In the genomic region with DNA sequence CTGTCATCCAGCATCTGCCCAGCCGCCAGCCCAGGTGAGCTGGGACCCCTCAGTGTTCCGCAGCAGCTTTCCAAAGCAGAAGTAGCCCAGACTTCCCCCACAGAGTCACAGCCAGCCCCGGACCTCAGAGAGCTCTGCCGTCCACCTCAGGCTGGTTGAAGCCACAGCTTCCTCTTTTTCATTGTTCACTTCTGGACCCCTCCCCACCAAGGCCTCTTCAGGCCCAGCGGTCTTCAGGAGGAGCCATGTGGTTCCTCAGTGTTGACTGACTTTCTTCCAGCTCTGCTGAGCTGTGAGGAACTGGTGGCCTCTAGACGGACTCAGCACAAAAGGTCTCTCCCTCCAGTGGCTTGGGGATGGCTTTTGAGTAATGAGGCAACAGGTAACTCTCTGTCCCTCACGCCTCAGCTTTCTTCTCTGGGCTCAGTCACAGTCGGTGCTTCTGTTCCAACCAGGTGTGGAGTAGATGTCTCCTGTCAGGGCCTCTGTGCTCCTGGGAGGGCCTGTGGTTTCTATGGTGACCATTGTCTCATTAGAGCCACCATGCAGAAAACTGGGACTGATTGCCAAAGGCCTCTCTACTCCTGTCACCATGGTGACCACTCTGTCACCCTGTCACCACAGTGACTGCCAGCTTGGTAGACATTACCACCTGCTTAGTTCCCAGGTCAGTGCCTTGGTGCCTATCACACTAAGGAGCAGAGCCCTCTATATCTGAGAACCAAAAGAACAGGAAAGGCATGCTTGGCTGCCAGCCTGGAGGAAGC, we compare ENCODE assay signal across 8 mouse cellular contexts. TPM values are rescaled to one million over a fixed set of nuclear protein-coding genes. Genes with fewer than 3 reads are reported as not detected.
DNase-seq lines count a peak whose midpoint lies in the region; ATAC-seq and TF ChIP-seq lines count a peak whose summit lies in the region.
"Had no signal": no experiment of that assay in that cellular context is flagged by ENCODE, and none has a peak within 500 bp of the region (broad histone marks: within the 10 kb centered on the region; RNA-seq: fewer than 3 reads in every experiment).

Gene Gck (minus strand): TSS at position 496 of the 767 bp plus-strand sequence.

- DNase-seq in spleen, adult 2 months (ENCODE audit: low read depth in 1 of 2, low spot score in 2 of 2) = peak in 1 of 2 experiments; percentile 15
- DNase-seq in spleen, adult 18-20 months = no peak
- DNase-seq in forebrain, embryonic 11.5 days (ENCODE audit: low spot score) = peak; percentile 57
- no peak for DNase-seq in cerebellum, adult 8-10 months
- no peak for DNase-seq in gastrocnemius, adult 2 months

- peaks cover 9% of the 10 kb centered on the region; the same call in 1 of the 2 replicates for H3K4me1 ChIP-seq in spleen, adult 2 months (ENCODE audit: control insufficient read depth, insufficient read depth, insufficient read length)
- peaks cover 9% of the 10 kb centered on the region; the same call in 1 of the 2 replicates for H3K4me1 ChIP-seq in forebrain, embryonic 11.5 days (replicated peaks; ENCODE audit: control insufficient read depth, insufficient read depth, low read length)
- peaks cover 17% of the 10 kb centered on the region for H3K4me1 ChIP-seq in limb, embryonic 13.5 days
- H3K4me1 ChIP-seq in stomach, embryonic 15.5 days = peaks cover 8% of the 10 kb centered on the region; the same call in 1 of the 2 replicates

- H3K27ac ChIP-seq in spleen, adult 2 months (ENCODE audit: insufficient read depth, low read length) = 0 out of 2 replicates have a peak within 1 kb of the TSS, but pooled peaks have one; percentile 2
- H3K27ac ChIP-seq in forebrain, embryonic 11.5 days (ENCODE audit: low read depth, low read length) = no peak within 1 kb of the TSS
- H3K27ac ChIP-seq in limb, embryonic 13.5 days = peak within 1 kb of the TSS; percentile 23; the same call in 1 of the 2 replicates
- peak within 1 kb of the TSS; percentile 23; the same call in 1 of the 2 replicates for H3K27ac ChIP-seq in stomach, embryonic 15.5 days
- H3K27ac ChIP-seq in gastrocnemius, adult 2 months = no peak within 1 kb of the TSS

- peak within 1 kb of the TSS; percentile 8; the same call in 1 of the 2 replicates for H3K9ac ChIP-seq in forebrain, embryonic 11.5 days (ENCODE audit: low read length)
- H3K9ac ChIP-seq in limb, embryonic 13.5 days = no peak within 1 kb of the TSS
- no peak within 1 kb of the TSS for H3K9ac ChIP-seq in stomach, embryonic 15.5 days

- no peak for TF ChIP-seq POLR2A in spleen, adult 2 months (IDR thresholded peaks at IDR 0.05; ENCODE audit: low read depth, low read length)

- no peak within 1 kb of the TSS for H3K4me2 ChIP-seq in forebrain, embryonic 11.5 days (ENCODE audit: low read depth, low read length, severe bottlenecking)
- no peak within 1 kb of the TSS for H3K4me2 ChIP-seq in limb, embryonic 13.5 days (replicated peaks)
- H3K4me2 ChIP-seq in stomach, embryonic 15.5 days = 0 out of 2 replicates have a peak within 1 kb of the TSS, but pooled peaks have one; percentile 11

- TF ChIP-seq CTCF in spleen, adult 2 months (IDR thresholded peaks at IDR 0.05; ENCODE audit: extremely low read depth, insufficient read depth, insufficient read length, insufficient replicate concordance) = no peak
- TF ChIP-seq CTCF in gastrocnemius, adult 2 months (IDR thresholded peaks at IDR 0.05) = no peak

- no peaks in the 10 kb centered on the region for H3K9me3 ChIP-seq in forebrain, embryonic 11.5 days (ENCODE audit: control insufficient read depth, low read length)
- H3K9me3 ChIP-seq in limb, embryonic 13.5 days = no peaks in the 10 kb centered on the region
- no peaks in the 10 kb centered on the region for H3K9me3 ChIP-seq in stomach, embryonic 15.5 days
- H3K9me3 ChIP-seq: megakaryocyte, embryonic 14.5 days had no signal

- no peaks in the 10 kb centered on the region for H3K36me3 ChIP-seq in spleen, adult 2 months (ENCODE audit: control insufficient read depth, insufficient read depth, low read length)
- H3K36me3 ChIP-seq in forebrain, embryonic 11.5 days (ENCODE audit: control insufficient read depth, insufficient read depth, low read length) = no peaks in the 10 kb centered on the region
- H3K36me3 ChIP-seq in limb, embryonic 13.5 days = no peaks in the 10 kb centered on the region
- H3K36me3 ChIP-seq in stomach, embryonic 15.5 days = no peaks in the 10 kb centered on the region

- H3K4me3 ChIP-seq in spleen, adult 2 months (ENCODE audit: extremely low read depth, insufficient read depth, insufficient read length) = no peak within 1 kb of the TSS
- H3K4me3 ChIP-seq in forebrain, embryonic 11.5 days (ENCODE audit: low read depth, low read length) = no peak within 1 kb of the TSS
- H3K4me3 ChIP-seq in limb, embryonic 13.5 days = no peak within 1 kb of the TSS
- H3K4me3 ChIP-seq in stomach, embryonic 15.5 days (replicated peaks) = no peak within 1 kb of the TSS
- H3K4me3 ChIP-seq in gastrocnemius, adult 2 months = no peak within 1 kb of the TSS
- H3K4me3 ChIP-seq: megakaryocyte, embryonic 14.5 days had no signal

- H3K27me3 ChIP-seq in spleen, adult 2 months (ENCODE audit: control insufficient read depth, insufficient read depth, low read length) = no peaks in the 10 kb centered on the region
- no peaks in the 10 kb centered on the region for H3K27me3 ChIP-seq in forebrain, embryonic 11.5 days (ENCODE audit: control insufficient read depth, insufficient read depth, low read length)
- no peaks in the 10 kb centered on the region for H3K27me3 ChIP-seq in limb, embryonic 13.5 days
- no peaks in the 10 kb centered on the region for H3K27me3 ChIP-seq in stomach, embryonic 15.5 days (replicated peaks)

- 0 out of 2 replicates have a peak, but pooled peaks have one; percentile 42 for ATAC-seq in forebrain, embryonic 11.5 days (replicated peaks; ENCODE audit: low FRiP score)
- ATAC-seq in limb, embryonic 13.5 days (ENCODE audit: low FRiP score, low read depth) = no peak
- peak; percentile 72; the same call in 1 of the 2 replicates for ATAC-seq in stomach, embryonic 15.5 days (ENCODE audit: insufficient read depth, low FRiP score, low read depth)

- 17% methylated on average over 8 of the region's 8 CpGs for WGBS in spleen, adult 2 months
- WGBS in forebrain, embryonic 11.5 days = 55% methylated on average over 8 of the region's 8 CpGs
- WGBS in limb, embryonic 13.5 days = 67% methylated on average over 8 of the region's 8 CpGs
- 63% methylated on average over 8 of the region's 8 CpGs for WGBS in stomach, embryonic 15.5 days

- intact Hi-C loops in gastrocnemius, adult 2 months (cut with DNase I) = no loop called here

RNA-seq across cellular contexts. Expression of gene Gck, which starts in this region (rescaled TPM):
- 0.27 and 0.41 TPM in 2 replicates for polyA plus RNA-seq in spleen, adult 2 months (2012; rRNA removed)
- 1.8 and 4.5 TPM in 2 replicates for polyA plus RNA-seq in forebrain, embryonic 11.5 days (2014; fragmentation: Nextera tagmentation; extraction: Ambion mirVana)
- polyA plus RNA-seq in limb, embryonic 13.5 days (2015; fragmentation: Nextera tagmentation; extraction: Ambion mirVana) = 1.5 and 2.8 TPM in 2 replicates
- polyA plus RNA-seq in stomach, embryonic 15.5 days (2015; fragmentation: Nextera tagmentation; extraction: Ambion mirVana) = 3.4 and 3.5 TPM in 2 replicates
- total RNA-seq in gastrocnemius, adult 2 months (2021) = 1 to 10 TPM; 1.8 to 7.8 TPM

Comparison
In these comparisons a context has a peak if more than half of its experiments do, and no peak if none do; other contexts are left out.
1. H3K27ac ChIP-seq: peak in spleen, adult 2 months (single experiment), limb, embryonic 13.5 days (single experiment) and stomach, embryonic 15.5 days (single experiment); none in forebrain, embryonic 11.5 days (single experiment) and gastrocnemius, adult 2 months (single experiment).